Mouse (Mus musculus) activated CD4-positive, CD25-positive, alpha-beta regulatory T cell, adult 4 months (primary cell): Measurements from ENCODE around the gene Fhit. TPM values are rescaled to one million over a fixed set of nuclear protein-coding genes. Genes with fewer than 3 reads are reported as not detected.
A peak's percentile ranks its signal among the peaks of the same experiment; 100 is the strongest.

Experiments used
- ATAC-seq: one replicate; pipeline ENCODE4 v1.8.0; 2017
- polyA plus RNA-seq, 2 experiments: library from polyadenylated mRNA; unstranded; fragments of 100-300 nt; shearing (Covaris generic); gene quantifications; one replicate each; pipeline ENCODE4 v1.2.1; 2017

The Fhit gene
- polyA plus RNA-seq, 2 experiments from 2014 or later, result 4.9 to 7.5 TPM

GRCm38 (mm10) chr14:10344064-10344463 is 817.8 kb downstream of the Fhit start:
- no peak for ATAC-seq

DNA sequence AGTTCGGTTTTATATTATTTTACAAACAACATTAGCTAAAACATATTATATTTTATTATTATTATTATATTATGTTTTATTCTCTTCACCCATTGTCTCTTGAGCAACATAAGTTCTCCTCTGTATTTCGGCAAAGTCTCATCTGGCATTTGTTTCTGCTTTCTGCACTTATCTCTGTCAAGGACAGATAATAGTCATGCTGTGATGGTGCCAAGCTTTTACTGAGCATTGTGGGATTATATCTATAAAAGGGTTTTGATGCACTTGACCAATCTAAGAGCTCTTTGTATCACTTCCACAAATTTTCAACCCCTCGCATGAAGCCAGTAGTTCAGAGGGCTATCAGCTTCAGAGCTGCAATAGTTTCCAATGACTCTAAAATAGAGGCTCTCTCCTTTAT is 845.1 kb downstream of the Fhit start:
- no peak for ATAC-seq

GRCm38 (mm10) chr14:10312190-10312589 is 849.6 kb downstream of the Fhit start:
- ATAC-seq, result no peak

- ATAC-seq, result no peak
Measured at GRCm38 (mm10) chr14:10305286-10305685, 856.5 kb downstream of the Fhit start.

- ATAC-seq, result peak; percentile 51
Measured at GRCm38 (mm10) chr14:10301497-10301896, 860.3 kb downstream of the Fhit start.

GRCm38 (mm10) chr14:10300914-10301313 is 860.9 kb downstream of the Fhit start:
- peak; percentile 57 for ATAC-seq

DNA sequence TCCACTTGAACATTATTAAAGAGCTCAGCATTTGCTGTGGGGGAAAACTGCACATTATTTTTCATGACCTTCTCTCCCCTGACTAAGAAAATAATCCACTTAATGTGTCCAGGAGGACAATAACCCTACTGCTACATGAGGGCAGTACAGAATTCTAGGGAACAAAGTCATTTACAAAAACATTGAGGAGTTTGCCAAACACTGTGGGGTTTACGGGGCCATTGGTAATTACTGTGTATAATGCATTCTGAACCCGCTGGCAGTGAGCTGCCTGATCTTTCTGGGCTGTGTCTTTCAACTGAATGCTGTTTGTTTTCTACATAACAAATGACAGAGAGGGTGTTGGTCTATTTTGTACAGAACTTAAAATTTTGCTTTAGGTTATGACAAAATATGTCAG is 862.8 kb downstream of the Fhit start:
- no peak for ATAC-seq

DNA sequence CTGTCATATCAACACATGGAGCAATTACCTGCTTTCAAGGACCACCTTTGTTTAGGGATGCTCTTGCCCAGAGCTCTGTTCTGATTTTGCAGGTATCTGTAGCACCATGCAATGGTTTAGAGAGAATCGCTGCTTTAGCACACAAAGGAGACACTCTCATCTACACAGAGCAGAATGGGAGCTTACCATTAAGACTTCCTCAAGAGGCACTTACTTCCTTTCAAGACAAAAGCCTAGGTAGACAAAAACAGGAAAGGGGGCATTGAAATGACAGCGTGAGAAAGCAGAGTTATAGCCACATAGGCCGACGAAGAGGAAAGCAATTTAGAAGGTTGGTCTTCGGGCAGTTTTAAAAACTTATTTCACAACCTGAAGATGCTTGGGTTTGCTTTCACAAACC is 872.8 kb downstream of the Fhit start:
- peak; percentile 28 for ATAC-seq

- no peak for ATAC-seq
Measured at GRCm38 (mm10) chr14:10286027-10286426, 875.8 kb downstream of the Fhit start.

GRCm38 (mm10) chr14:10228708-10229107 is 933.1 kb downstream of the Fhit start:
- ATAC-seq, result no peak

- no peak for ATAC-seq
Measured at GRCm38 (mm10) chr14:10221847-10222246, 940.0 kb downstream of the Fhit start.

- ATAC-seq, result no peak
Measured at GRCm38 (mm10) chr14:10213216-10213615, 948.6 kb downstream of the Fhit start.

DNA sequence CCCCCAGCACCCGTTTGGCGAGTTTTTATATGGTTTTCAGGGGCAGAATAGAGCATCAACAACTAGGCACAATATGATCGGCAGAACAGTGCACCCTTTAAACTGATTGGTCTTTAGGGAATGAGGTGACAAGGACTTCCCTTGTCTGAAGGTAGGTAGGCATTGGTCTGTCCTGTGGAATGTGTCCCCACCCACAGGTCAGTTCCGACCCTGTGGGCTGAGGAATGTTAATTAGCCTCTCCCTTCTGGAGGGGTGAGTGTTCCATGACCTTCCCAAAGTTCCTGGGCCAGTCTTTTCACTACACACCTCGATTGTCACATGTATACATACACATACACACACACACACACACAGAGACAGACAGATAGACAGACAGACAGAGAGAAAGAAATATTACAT is 950.7 kb downstream of the Fhit start:
- no peak for ATAC-seq

- no peak for ATAC-seq
Measured at GRCm38 (mm10) chr14:10209007-10209406, 952.8 kb downstream of the Fhit start.

- no peak for ATAC-seq
Measured at GRCm38 (mm10) chr14:10205699-10206098, 956.1 kb downstream of the Fhit start.

DNA sequence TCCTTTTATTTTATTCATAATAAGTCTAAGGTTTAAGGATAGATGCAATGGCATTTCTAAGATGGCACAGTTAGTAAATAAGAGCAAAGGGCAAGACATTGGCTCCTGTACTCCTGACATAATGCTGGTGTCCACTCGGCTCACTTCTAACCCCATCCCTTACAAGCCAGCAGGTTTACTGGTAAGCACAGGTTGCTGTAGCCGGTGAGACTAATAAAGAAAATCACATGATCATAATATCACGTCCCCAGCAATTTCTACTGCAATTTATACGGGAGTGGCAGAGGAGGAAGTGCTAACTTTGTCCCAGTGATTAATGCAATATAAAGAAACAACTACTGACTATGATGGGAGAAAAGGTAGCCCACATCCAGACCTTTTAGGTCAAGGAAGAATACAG is 956.5 kb downstream of the Fhit start:
- ATAC-seq, result no peak

- ATAC-seq, result no peak
Measured at GRCm38 (mm10) chr14:10194130-10194529, 967.7 kb downstream of the Fhit start.

DNA sequence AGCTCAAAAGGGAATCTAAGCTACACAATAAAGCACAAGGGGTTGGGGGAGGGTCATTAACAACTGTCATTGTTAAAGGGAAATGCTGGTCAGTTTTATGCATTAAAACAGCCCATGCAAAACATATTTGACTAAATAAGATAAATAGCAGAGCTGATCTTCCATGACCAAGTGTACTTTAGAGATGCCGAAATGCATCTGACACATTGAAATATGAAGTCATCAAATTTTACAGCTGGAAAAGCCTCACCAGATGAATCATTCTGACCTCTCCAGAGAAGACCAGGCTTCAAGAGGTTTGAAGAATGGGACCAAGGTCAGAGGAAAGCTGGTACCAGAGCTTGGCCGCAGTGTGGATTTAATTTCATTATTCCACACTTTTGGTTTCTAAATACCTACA is 990.1 kb downstream of the Fhit start:
- no peak for ATAC-seq

DNA sequence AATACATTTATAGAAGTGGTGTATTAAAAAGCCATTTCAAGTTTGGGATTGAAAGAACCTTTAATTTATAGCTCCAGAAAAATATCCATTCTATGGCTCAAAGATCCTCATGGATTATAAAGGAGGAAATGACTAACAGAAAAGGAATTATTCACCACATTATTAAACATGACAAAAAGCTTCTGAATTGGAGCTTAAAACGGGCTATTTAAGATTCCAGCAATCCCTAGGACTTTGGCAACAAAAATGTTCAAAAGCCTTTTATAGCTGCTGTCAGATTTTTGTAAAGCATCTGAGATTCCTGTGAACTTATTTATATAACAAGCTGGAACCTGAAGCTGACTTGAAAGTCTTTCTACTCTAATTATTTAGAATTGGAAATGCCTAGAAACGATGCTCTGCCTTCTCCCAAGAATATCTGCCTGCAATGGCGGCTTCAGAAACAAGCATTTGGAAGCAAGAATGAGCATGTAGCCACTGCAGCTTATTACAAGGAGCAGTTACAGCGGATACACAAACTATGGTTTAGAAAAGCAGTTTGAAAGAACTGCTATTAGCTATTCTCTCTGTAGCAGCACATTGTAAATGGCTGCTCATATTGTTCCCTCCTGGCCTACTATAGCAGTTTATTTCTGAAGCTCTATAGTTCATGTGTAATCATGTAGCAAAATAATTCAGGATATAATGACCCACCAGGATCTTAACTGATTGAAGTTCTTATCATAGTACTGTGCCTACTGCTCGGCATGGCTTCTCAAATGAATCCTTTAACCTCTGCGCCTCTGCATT is 995.0 kb downstream of the Fhit start:
- ATAC-seq, result no peak

GRCm38 (mm10) chr14:10149872-10150271 is 1012.0 kb downstream of the Fhit start:
- ATAC-seq, result no peak

DNA sequence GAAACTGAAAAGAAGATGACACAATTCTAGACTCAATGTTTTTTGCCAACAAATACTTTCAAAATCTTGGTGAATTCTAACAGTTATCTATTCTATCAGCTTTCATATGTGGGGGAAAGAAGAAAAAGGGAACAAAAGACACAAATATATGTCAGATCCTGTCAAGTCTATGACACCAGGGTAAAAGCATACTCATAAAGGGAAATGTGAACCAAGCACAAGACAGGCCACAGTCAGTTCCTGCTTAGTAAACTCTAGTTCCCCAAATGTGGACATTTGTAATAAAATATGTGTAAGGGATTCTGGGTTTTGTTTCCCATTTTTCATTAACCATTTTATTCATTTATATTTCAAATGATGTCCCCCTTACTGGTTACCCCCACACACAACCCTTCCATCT is 1022.5 kb downstream of the Fhit start:
- no peak for ATAC-seq

DNA sequence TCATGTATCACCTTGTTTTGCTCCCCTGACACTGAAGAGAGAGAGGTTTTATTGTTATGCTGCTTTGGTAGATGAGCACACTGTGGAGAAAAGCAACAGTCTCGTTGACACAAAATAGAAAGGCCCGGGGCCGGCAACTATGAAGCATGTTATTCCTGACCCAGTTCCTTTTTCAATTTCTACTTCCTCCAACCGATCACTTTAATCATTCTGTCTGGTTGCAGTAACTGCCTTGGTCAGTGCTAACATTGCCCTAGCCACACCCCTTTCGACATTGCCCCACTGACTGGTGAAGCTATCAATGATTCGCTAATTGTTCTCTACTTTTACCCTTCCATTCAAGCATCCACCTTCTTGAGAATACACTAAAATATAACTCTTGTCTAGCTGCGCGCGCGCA is 1028.0 kb downstream of the Fhit start:
- ATAC-seq, result no peak

DNA sequence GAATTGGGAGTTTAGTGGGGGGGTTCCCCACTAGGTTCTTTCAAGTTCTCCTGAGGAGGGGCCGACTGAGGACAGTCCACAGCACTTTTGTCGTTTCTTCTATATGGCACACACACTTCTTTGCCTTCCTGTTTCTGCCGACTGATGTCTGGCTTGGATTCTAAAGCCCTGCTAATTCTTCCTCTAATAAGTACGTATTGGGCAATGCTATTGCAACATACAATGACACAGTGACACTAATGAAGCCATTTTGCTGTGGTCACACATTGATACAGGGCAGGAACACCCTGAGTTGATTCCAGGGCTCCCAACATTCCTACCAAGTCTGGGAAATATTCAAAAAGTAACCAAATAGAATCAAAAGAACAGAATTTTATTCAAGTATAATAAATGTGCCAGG is 1032.2 kb downstream of the Fhit start:
- no peak for ATAC-seq

DNA sequence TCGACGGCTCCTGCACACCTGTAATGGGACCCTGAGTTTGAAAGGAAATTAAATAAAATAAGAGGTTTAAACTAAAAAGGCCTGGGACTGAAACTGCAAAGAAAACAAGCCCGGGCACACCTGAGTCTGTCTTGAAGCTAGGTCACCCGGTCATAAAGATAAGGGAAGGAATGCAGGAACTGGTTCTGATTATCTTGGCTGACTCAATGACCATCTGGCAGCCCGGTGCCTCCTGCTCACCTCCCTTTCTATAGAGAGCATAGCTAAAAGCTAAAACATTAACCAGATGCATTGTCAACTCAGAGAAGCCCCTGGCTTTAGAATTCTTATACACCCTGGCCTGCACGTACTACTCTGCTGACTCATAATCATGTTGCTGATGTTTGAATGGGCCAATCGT is 1032.7 kb downstream of the Fhit start:
- no peak for ATAC-seq

DNA sequence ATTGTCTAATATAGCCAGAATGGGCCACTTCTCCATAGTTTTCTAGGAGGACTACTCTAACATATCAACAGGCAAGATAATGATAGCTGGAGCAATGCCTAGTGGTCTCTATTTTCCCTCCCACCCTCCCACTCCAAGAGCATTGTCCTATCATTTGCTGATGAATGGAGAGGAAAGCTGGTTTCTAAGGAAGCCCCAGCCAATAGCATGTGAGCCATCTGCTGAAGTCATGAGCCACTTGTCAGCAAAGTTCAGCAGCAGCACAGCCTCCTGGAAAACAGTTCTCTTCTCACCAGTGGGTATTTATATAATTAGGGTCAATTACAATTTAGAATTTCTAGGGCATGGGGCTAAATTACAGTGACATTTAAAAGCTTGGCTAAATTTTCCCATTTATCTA is 1035.3 kb downstream of the Fhit start:
- ATAC-seq, result no peak
